Mouse (Mus musculus) thymus, postnatal 4 days (tissue): ENCODE results near the gene Hhex.
A peak's percentile ranks its signal among the peaks of the same experiment; 100 is the strongest.

Experiments used
- DNase-seq: peaks from one replicate; pipeline ENCODE4 v3.0.0; 2021

Hhex gene

GRCm38 (mm10) chr19:37455528-37455927 is 20.9 kb downstream of the Hhex start:
- no peak for DNase-seq

DNA sequence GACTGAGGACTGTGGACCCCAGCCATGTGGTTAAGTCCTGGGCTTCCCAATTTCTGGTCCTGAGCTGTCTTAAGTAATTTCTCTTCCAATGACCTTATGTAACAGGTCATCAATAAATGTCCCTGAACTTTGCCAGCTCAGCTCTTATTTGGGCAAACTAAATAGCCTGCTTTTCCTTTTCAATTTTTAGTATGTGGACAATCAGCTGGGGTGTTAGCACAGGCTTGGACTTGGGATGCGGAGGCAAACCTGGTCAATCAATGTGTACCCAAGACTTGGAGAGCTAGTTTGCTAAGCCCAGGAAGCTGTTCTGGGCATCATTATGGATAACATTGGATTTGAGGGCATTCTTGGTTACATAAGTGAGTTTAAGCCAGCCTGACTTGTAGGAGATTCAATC is 21.4 kb downstream of the Hhex start:
- no peak for DNase-seq

DNA sequence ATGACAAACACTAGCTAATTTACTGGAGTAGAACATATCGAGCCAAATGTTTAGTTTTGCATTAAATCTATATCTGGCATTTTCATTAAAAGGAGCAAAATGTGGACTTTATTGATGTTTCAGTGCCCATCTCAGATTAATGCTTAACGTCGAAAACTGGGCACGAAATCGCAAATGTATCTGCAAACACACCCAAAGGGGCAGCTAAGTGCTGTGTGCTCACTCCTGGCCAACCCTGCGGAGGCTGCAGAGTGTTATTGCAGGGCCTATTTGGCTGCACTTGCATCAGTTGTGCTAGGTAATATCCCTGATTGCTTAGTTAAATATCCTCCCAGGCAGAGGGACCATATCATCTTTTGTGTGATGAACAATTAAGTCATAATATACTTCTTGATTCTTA is 23.4 kb downstream of the Hhex start:
- no peak for DNase-seq

DNA sequence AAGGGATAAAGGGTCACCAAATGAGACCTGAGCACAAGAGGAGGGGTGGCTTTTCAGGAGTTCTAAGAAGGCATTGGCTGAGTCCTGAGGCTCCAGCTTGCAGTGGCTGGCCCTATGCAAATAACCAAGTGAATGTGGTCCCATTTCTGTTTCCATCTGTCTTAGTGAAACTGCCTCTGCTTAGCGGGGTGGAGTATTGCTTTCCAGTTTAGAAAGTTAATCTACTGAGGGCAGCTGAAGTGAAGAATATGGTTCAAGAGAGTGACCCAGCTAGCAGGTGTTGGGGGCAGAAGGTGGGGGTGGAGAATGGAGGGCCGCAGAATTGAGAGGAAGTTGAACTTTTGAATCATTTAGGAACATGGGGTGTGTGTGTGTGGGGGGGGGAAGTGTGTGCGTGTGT is 31.8 kb downstream of the Hhex start:
- DNase-seq = no peak

- no peak for DNase-seq
Observed at GRCm38 (mm10) chr19:37466978-37467377, 32.4 kb downstream of the Hhex start.

- DNase-seq = peak; percentile 14
Observed at GRCm38 (mm10) chr19:37468841-37469566, 34.4 kb downstream of the Hhex start.

- DNase-seq = no peak
Observed at GRCm38 (mm10) chr19:37471680-37472079, 37.1 kb downstream of the Hhex start.

- no peak for DNase-seq
Observed at GRCm38 (mm10) chr19:37472589-37472988, 38.0 kb downstream of the Hhex start.

DNA sequence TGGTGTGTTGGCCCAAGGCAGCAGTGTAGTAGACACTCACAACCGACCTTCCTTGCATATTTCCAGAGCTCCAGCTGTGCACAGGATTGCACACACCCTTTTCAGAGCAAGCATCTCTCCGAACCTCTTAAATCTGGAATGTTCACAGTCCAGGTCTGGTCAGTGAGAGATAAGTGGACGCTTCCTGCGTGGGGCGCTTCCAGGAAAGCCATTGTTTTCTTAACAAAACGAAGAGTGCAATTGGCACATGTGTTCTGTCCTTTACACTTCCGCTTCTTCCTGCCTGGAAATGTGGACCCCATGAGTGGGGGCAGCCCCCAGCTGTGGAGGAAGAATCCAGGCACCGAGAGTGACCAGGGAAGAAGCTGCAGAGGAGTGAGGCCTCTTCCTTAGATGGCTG is 47.1 kb downstream of the Hhex start:
- DNase-seq = no peak

DNA sequence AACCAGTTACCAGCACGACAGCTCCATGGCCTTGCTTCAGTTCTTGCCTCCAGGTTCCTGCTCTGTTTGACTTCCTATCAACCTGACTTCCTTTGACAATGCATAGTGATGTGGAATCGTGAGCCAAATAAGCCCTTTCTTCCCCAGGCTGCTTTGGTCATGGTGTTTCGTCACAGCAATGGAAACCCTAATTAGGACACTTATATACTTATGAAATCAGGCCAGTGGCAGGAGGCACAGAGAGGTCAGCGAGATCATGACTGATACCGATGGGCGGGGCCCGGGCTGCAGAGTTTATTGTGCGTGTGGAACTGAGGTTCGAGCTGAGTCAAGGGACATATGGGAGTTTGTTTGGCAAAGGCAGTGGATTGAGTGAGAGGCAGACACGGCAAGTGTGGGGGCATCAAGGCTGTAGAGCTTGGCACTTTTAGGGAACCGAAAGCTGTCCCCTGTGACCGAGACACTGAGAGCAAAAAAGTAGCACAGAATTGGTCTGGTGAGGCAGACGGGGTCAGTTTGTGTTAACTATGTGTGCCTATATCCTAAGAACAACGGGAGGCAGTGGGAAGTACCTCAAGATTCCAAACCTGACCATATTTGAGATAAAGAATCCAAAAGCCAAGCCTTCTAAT is 48.1 kb downstream of the Hhex start:
- no peak for DNase-seq

GRCm38 (mm10) chr19:37484787-37485186 is 50.2 kb downstream of the Hhex start:
- DNase-seq = no peak

DNA sequence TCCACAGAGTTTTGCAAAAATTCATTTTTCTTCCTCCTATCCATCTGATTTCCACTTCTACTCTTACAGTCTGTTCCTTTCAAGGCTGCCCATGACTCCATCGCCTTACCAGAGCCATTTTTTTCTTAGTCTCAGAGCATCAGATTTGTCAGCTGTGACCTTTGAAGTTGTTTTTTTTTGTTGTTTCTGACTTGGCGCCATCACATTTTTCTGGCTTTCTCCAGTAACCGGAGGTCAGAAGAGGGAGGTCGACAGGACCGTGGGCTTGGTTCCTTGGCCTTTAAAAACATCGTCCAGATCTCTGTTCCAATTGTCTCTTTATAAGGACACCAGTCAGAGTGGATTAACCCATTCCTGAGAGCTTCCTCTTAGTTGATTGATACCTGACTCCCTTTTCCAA is 52.2 kb downstream of the Hhex start:
- DNase-seq = no peak

- DNase-seq = no peak
Observed at GRCm38 (mm10) chr19:37487811-37488475, 53.3 kb downstream of the Hhex start.

DNA sequence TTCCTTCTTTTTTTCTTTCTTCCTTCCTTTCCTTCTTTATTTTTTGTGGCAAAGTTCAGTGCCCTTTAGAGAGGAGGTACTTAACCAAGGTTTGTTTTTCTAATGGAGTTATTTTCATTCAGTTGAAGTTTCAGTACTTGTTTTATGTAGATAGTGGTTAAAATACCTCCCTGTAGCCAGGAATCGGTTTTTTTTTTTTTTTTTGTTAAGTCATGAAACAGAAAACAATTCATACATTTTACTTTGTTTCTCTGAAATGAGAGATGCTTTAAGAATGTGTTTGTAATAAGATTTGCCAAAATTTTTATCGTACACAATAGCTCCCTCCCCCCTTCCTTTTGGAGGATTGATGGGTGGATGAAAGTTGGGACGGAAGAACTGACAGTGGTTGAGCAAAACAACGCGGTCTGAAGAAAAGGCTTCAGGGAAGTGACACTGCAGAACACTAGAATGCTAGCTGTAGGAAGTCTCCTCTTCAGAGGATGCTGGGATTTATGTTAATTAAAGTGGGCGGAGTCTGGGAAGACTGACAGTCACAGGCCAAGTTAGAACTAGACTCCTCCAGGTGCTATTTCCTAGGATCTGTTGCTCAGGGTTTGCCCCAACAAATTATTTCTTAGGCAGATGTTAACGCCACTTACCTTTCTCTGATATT is 54.1 kb downstream of the Hhex start:
- no peak for DNase-seq
